Mouse (Mus musculus): ENCODE data around the gene Ccr7. TPM values are rescaled to one million over a fixed set of nuclear protein-coding genes. Genes with fewer than 3 reads are reported as not detected.

Gene Ccr7
- polyA plus RNA-seq, 1 experiment from 2014 or later: 0.32 TPM

- Histone ChIP-seq H3K4me1 (ENCODE audit: control insufficient read depth, low read depth, low read length) (no peaks in the 10 kb centered on the region; the same call in 1 of the 2 replicates), H3K27ac (ENCODE audit: low read length) (no peak overlapping the region), H3K9me3 (replicated peaks; ENCODE audit: control insufficient read depth, low read length) (no peaks in the 10 kb centered on the region), H3K36me3 (ENCODE audit: control insufficient read depth, insufficient read depth) (no peaks in the 10 kb centered on the region), H3K9ac (ENCODE audit: low read depth, low read length) (no peak overlapping the region), H3K4me3 (ENCODE audit: low read depth, low read length) (no peak overlapping the region), H3K4me2 (ENCODE audit: low read depth, low read length) (no peak overlapping the region), H3K27me3 (ENCODE audit: control insufficient read depth, insufficient read depth, low read depth, low read length) (no peaks in the 10 kb centered on the region)
- ATAC-seq (ENCODE audit: low read depth): no peak
- 36% methylated on average over 10 of the region's 10 CpGs for WGBS (ENCODE audit: insufficient replicate concordance)
These were observed 8.3 kb upstream of the Ccr7 start for GRCm38 (mm10) chr11:99162972-99163686.

DNA sequence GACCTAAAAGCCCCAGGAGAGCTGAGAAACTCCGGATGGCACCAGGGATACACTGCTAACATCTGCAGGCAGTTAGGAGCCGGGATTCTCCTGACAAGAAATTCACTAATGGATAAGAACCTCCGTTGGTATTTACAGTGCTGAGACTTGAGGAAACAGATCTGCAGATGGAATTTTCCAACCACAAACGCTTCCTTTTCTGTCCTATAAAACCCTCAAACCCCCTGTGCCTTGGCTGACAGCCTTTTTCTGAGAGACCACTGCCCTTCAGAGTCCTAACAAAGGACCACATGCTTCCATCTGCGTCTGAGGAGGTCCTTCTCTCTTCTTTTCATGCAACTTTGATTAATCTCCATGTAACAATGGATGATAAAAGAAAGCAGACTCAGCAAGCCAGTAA lies 6.8 kb upstream of the Ccr7 start:
- no peak overlapping the region for H3K4me3 ChIP-seq (ENCODE audit: low read depth, low read length)
- ATAC-seq (ENCODE audit: low read depth): no peak
- H3K27ac ChIP-seq (ENCODE audit: low read length): no peak overlapping the region
- no peaks in the 10 kb centered on the region for H3K36me3 ChIP-seq (ENCODE audit: control insufficient read depth, insufficient read depth)
- no peaks in the 10 kb centered on the region for H3K9me3 ChIP-seq (replicated peaks; ENCODE audit: control insufficient read depth, low read length)
- H3K4me2 ChIP-seq (ENCODE audit: low read depth, low read length): no peak overlapping the region
- H3K27me3 ChIP-seq (ENCODE audit: control insufficient read depth, insufficient read depth, low read depth, low read length): no peaks in the 10 kb centered on the region
- H3K4me1 ChIP-seq (ENCODE audit: control insufficient read depth, low read depth, low read length): no peaks in the 10 kb centered on the region; the same call in 1 of the 2 replicates
- H3K9ac ChIP-seq (ENCODE audit: low read depth, low read length): no peak overlapping the region
- WGBS (ENCODE audit: insufficient replicate concordance): 29% methylated on average over 5 of the region's 5 CpGs

DNA sequence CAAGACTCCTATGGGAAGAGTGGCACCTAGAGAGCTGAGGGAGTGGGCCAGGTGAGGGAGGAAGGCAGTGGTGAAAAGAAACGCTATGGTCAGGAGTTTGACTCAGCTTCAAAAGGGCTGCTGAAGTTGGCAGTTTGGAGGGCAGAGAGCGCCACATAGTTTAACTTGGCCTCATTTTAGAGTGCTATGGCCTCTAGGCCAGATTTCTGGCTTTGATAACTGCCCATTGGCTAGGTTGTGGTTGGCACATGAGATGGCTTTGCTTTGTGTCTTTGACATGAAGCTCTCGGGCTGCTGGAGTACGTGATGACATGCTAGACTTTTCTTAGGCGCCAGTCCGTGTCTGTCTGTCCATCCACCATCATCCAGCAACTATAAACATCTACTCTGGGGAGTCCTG lies 5.4 kb upstream of the Ccr7 start:
- WGBS (ENCODE audit: insufficient replicate concordance): 62% methylated on average over 6 of the region's 6 CpGs
- H3K36me3 ChIP-seq (ENCODE audit: control insufficient read depth, insufficient read depth): no peaks in the 10 kb centered on the region
- no peaks in the 10 kb centered on the region for H3K27me3 ChIP-seq (ENCODE audit: control insufficient read depth, insufficient read depth, low read depth, low read length)
- H3K9me3 ChIP-seq (replicated peaks; ENCODE audit: control insufficient read depth, low read length): no peaks in the 10 kb centered on the region
- ATAC-seq (ENCODE audit: low read depth): no peak
- H3K4me1 ChIP-seq (ENCODE audit: control insufficient read depth, low read depth, low read length): no peaks in the 10 kb centered on the region; the same call in 1 of the 2 replicates
- no peak overlapping the region for H3K4me2 ChIP-seq (ENCODE audit: low read depth, low read length)
- H3K9ac ChIP-seq (ENCODE audit: low read depth, low read length): no peak overlapping the region
- H3K4me3 ChIP-seq (ENCODE audit: low read depth, low read length): no peak overlapping the region
- H3K27ac ChIP-seq (ENCODE audit: low read length): no peak overlapping the region

DNA sequence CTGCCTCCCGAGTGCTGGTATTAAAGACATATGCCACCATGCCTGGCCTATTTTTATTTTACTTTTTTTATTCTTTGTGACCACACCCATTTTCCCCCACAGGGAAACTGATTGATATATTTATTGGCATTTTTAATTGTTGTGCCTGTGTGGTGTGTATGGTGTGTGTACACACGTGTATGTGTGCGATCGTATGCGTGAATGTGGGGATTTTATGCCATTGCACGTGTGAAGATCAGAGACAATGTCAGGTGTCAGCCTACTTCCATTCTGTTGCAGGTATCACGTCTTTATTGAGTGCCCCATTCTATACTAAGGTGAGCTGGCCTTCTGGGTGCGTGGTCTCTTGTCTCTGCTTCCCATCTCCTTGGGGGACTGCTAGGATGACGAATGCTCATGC lies 940 bp upstream of the Ccr7 start:
- no peak overlapping the region for H3K4me3 ChIP-seq (ENCODE audit: low read depth, low read length)
- no peak overlapping the region for H3K9ac ChIP-seq (ENCODE audit: low read depth, low read length)
- 73% methylated on average over 9 of the region's 9 CpGs for WGBS (ENCODE audit: insufficient replicate concordance)
- no peak for ATAC-seq (ENCODE audit: low read depth)
- H3K27ac ChIP-seq (ENCODE audit: low read length): no peak overlapping the region
- no peaks in the 10 kb centered on the region for H3K4me1 ChIP-seq (ENCODE audit: control insufficient read depth, low read depth, low read length)
- H3K4me2 ChIP-seq (ENCODE audit: low read depth, low read length): no peak overlapping the region
- no peaks in the 10 kb centered on the region for H3K27me3 ChIP-seq (ENCODE audit: control insufficient read depth, insufficient read depth, low read depth, low read length)
- no peaks in the 10 kb centered on the region for H3K9me3 ChIP-seq (replicated peaks; ENCODE audit: control insufficient read depth, low read length)
- no peaks in the 10 kb centered on the region for H3K36me3 ChIP-seq (ENCODE audit: control insufficient read depth, insufficient read depth)

DNA sequence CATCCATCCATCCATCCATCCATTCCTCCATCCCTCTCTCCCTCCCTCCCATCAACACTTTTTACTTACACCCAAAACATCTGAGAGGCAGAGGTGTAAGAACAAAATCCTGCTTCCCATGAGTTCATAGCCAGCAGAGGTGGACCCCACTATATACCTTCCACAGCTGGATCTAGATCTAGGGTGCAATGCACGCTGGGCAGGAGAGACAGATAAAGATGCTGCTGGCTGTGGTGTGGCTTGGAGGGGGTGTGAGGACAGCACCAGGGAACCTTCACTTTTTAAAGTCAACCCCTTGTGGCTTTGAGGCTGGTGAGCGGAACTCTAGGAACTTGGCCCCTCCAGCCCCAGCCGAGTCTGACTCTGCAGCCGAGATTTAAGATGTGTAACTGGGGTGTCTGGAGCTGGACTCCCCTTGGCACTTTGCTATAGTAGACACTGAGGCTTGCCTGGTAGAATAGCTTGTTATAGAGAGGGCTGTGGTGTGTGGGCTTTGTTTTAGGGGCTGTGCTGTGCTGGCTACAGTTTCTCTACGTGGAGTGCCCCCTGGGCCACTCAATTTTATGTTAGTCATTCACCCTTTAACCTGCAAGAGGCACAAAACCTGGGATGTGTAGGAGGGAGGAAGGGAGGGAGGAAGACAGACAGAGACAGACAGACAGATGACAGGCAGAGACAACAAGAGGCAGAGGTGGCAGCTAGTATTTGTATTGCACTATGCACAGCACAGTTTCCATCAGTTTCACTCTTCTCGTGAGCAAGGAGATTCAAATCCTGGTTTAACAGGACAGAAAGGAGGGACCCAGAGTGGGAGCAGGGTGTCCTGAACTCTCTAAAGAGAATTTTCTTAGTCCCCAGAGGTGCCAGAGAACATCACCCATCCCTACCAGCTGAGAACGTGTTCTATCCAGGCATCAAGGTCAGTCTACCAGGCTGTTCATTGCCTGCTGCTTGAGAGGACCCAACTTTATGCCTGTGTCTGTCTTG lies 817 bp downstream of the Ccr7 start:
- no peaks in the 10 kb centered on the region for H3K36me3 ChIP-seq (ENCODE audit: control insufficient read depth, insufficient read depth)
- no peaks in the 10 kb centered on the region for H3K9me3 ChIP-seq (replicated peaks; ENCODE audit: control insufficient read depth, low read length)
- H3K4me3 ChIP-seq (ENCODE audit: low read depth, low read length): no peak overlapping the region
- no peak overlapping the region for H3K9ac ChIP-seq (ENCODE audit: low read depth, low read length)
- WGBS (ENCODE audit: insufficient replicate concordance): 41% methylated on average over 7 of the region's 7 CpGs
- H3K4me1 ChIP-seq (ENCODE audit: control insufficient read depth, low read depth, low read length): no peaks in the 10 kb centered on the region
- H3K27ac ChIP-seq (ENCODE audit: low read length): no peak overlapping the region
- H3K27me3 ChIP-seq (ENCODE audit: control insufficient read depth, insufficient read depth, low read depth, low read length): no peaks in the 10 kb centered on the region
- H3K4me2 ChIP-seq (ENCODE audit: low read depth, low read length): no peak overlapping the region
- ATAC-seq (ENCODE audit: low read depth): no peak

GRCm38 (mm10) chr11:99152323-99153144 lies 2.3 kb downstream of the Ccr7 start:
- H3K4me2 ChIP-seq (ENCODE audit: low read depth, low read length): no peak overlapping the region
- no peak overlapping the region for H3K9ac ChIP-seq (ENCODE audit: low read depth, low read length)
- no peak for ATAC-seq (ENCODE audit: low read depth)
- H3K27ac ChIP-seq (ENCODE audit: low read length): no peak overlapping the region
- no peaks in the 10 kb centered on the region for H3K4me1 ChIP-seq (ENCODE audit: control insufficient read depth, low read depth, low read length)
- H3K4me3 ChIP-seq (ENCODE audit: low read depth, low read length): no peak overlapping the region
- WGBS (ENCODE audit: insufficient replicate concordance): 57% methylated on average over 7 of the region's 7 CpGs
- no peaks in the 10 kb centered on the region for H3K36me3 ChIP-seq (ENCODE audit: control insufficient read depth, insufficient read depth)
- H3K9me3 ChIP-seq (replicated peaks; ENCODE audit: control insufficient read depth, low read length): no peaks in the 10 kb centered on the region
- no peaks in the 10 kb centered on the region for H3K27me3 ChIP-seq (ENCODE audit: control insufficient read depth, insufficient read depth, low read depth, low read length)

- Histone ChIP-seq H3K27me3 (ENCODE audit: control insufficient read depth, insufficient read depth, low read depth, low read length) (no peaks in the 10 kb centered on the region; the same call in 1 of the 2 replicates), H3K27ac (ENCODE audit: low read length) (no peak overlapping the region), H3K9ac (ENCODE audit: low read depth, low read length) (no peak overlapping the region), H3K4me3 (ENCODE audit: low read depth, low read length) (no peak overlapping the region), H3K9me3 (replicated peaks; ENCODE audit: control insufficient read depth, low read length) (no peaks in the 10 kb centered on the region), H3K36me3 (ENCODE audit: control insufficient read depth, insufficient read depth) (no peaks in the 10 kb centered on the region), H3K4me1 (ENCODE audit: control insufficient read depth, low read depth, low read length) (no peaks in the 10 kb centered on the region), H3K4me2 (ENCODE audit: low read depth, low read length) (no peak overlapping the region)
- WGBS (ENCODE audit: insufficient replicate concordance): 53% methylated on average over 11 of the region's 11 CpGs
- no peak for ATAC-seq (ENCODE audit: low read depth)
These were observed 3.4 kb downstream of the Ccr7 start for GRCm38 (mm10) chr11:99151333-99151930.

- no peak overlapping the region for H3K4me2 ChIP-seq (ENCODE audit: low read depth, low read length)
- WGBS (ENCODE audit: insufficient replicate concordance): 46% methylated on average over 7 of the region's 7 CpGs
- H3K4me1 ChIP-seq (ENCODE audit: control insufficient read depth, low read depth, low read length): no peaks in the 10 kb centered on the region
- no peak overlapping the region for H3K4me3 ChIP-seq (ENCODE audit: low read depth, low read length)
- ATAC-seq (ENCODE audit: low read depth): no peak
- H3K27me3 ChIP-seq (ENCODE audit: control insufficient read depth, insufficient read depth, low read depth, low read length): no peaks in the 10 kb centered on the region; the same call in 1 of the 2 replicates
- no peak overlapping the region for H3K27ac ChIP-seq (ENCODE audit: low read length)
- no peaks in the 10 kb centered on the region for H3K36me3 ChIP-seq (ENCODE audit: control insufficient read depth, insufficient read depth)
- H3K9ac ChIP-seq (ENCODE audit: low read depth, low read length): no peak overlapping the region
- H3K9me3 ChIP-seq (replicated peaks; ENCODE audit: control insufficient read depth, low read length): no peaks in the 10 kb centered on the region
These were observed 4.0 kb downstream of the Ccr7 start for GRCm38 (mm10) chr11:99150889-99151288.
